Mouse (Mus musculus): ENCODE data around the gene Col17a1. TPM values are rescaled to one million over a fixed set of nuclear protein-coding genes. Genes with fewer than 3 reads are reported as not detected.

The Col17a1 gene
- polyA plus RNA-seq (2012; rRNA removed), result 1.4 and 2.6 TPM in 2 replicates

DNA sequence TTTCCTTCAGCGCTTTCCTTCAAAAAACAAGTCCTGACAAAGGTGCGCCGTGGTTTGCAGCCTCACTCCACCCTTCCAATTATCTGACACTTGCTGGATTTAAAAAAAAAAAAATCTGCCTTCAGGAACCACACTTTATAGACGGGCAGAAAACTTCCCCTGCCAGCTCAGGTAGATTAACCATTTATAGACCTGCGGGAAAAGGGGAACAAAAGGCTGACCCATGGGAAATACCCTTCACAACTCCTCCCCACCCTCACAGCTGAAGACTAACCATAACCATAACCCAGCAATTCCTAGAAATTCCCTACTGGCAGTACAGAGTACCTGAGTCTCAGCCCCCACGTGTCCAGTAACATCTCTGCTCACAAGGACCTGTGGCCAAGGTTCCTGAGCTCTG is at the start of gene Col17a1:
TSS of gene Col17a1 (minus strand) at position 101 of the 400 bp plus-strand sequence.
- TF ChIP-seq CTCF (IDR thresholded peaks at IDR 0.05; ENCODE audit: borderline replicate concordance, extremely low read depth, insufficient read depth, insufficient read length), result no peak
- no peak for TF ChIP-seq POLR2A (IDR thresholded peaks at IDR 0.05; ENCODE audit: borderline replicate concordance, extremely low read depth, insufficient read depth, insufficient read length, poor library complexity, severe bottlenecking)
- no peak for DNase-seq (ENCODE audit: low read depth)

GRCm38 (mm10) chr19:47731931-47732330 is 40.0 kb upstream of the Col17a1 start:
- TF ChIP-seq POLR2A (IDR thresholded peaks at IDR 0.05; ENCODE audit: borderline replicate concordance, extremely low read depth, insufficient read depth, insufficient read length, poor library complexity, severe bottlenecking) (no peak), CTCF (IDR thresholded peaks at IDR 0.05; ENCODE audit: borderline replicate concordance, extremely low read depth, insufficient read depth, insufficient read length) (no peak)

DNA sequence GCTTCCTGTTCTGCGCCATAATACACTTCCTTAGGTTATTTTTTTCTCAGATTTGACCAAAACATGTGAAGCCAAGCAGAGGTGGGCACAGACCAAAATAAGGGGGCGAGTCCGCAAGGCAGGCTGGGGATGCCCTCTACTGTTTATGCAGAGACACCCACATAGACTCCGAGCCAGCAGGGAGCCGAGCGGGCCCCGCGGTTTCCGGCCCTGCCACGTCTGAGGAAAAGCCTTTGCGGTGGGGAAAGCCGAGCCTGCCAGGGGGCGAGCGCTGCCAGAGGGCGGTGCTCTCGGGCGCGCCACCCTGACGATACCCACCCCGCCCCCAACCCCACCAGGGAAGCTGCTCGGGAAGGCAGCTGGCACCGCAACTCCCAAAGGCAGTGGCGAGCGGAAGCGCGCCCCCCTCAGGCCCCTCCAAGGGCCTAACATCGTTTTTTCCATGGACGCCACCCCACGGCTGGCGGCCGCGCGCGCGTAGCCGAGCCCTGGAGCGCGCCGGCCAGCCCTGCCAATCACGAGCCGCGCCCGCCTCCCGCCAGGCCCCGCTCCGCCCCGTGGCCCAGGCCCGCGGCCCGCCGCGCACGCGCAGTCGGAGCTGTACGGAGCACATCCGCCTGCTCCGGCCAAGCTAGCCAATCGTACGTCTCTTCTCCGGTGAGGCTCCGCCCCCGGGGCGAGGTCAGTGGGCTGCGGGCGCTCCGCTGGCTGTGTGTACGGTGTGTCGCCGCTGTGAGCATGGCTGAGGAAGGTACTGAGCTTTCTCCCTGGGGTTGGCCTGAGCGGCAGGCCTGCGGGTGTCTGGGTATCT is 39.4 kb upstream of the Col17a1 start, which contains the start of gene Sfr1:
TSS of gene Sfr1 (plus strand) at position 612 of the 811 bp plus-strand sequence.
- peak; percentile 60 for TF ChIP-seq CTCF (IDR thresholded peaks at IDR 0.05; ENCODE audit: borderline replicate concordance, extremely low read depth, insufficient read depth, insufficient read length)
- peak; percentile 74; the same call in 1 of the 2 replicates for TF ChIP-seq POLR2A (IDR thresholded peaks at IDR 0.05; ENCODE audit: borderline replicate concordance, extremely low read depth, insufficient read depth, insufficient read length, poor library complexity, severe bottlenecking)
- DNase-seq (ENCODE audit: low read depth), result peak; percentile 99

More at GRCm38 (mm10) chr19:47731931-47732330, 40.0 kb upstream of the Col17a1 start:
- peak; percentile 89 for DNase-seq (ENCODE audit: low read depth)

DNA sequence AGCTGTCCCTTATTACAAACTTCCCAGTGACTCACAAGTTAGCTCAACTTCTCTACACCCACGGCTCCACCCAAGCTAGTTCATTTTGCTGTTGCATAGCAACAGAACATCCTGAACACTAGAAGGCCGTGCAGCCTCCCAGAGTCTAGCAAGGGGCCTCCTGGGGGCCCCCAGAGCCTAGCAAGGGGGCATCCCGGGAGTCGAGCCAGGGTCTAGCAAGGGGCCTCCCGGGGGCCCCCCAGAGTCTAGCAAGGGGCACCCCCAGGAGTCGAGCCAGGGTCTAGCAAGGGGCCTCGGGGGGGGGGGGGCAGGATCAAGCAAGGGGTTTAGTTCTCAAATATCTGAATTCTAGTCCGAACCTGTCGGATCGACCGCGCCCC is 38.8 kb upstream of the Col17a1 start:
- no peak for TF ChIP-seq CTCF (IDR thresholded peaks at IDR 0.05; ENCODE audit: borderline replicate concordance, extremely low read depth, insufficient read depth, insufficient read length)
- no peak for TF ChIP-seq POLR2A (IDR thresholded peaks at IDR 0.05; ENCODE audit: borderline replicate concordance, extremely low read depth, insufficient read depth, insufficient read length, poor library complexity, severe bottlenecking)
- peak; percentile 91 for DNase-seq (ENCODE audit: low read depth)

GRCm38 (mm10) chr19:47725643-47726140 is 33.8 kb upstream of the Col17a1 start:
- DNase-seq (ENCODE audit: low read depth), result peak; percentile 93

DNA sequence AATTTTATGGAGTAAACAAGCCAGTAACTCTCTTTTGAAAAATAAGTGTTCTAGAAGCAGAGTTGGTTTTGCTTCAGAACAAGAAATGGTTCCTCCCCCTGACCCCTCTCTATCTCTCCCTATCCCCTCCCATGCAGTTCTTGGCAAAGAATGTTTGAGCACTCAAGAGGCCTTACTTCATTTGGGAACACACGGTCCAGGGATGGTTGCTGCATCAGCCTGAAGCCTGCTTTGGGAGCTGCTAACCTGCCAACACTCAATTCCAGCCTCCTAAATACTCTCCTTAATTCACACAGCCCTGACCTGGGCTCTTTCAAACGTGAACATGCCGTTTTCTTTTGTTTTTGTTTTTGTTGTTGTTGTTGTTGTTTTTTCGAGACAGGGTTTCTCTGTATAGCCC is 33.0 kb upstream of the Col17a1 start:
- no peak for DNase-seq (ENCODE audit: low read depth)
- no peak for TF ChIP-seq CTCF (IDR thresholded peaks at IDR 0.05; ENCODE audit: borderline replicate concordance, extremely low read depth, insufficient read depth, insufficient read length)
- TF ChIP-seq POLR2A (IDR thresholded peaks at IDR 0.05; ENCODE audit: borderline replicate concordance, extremely low read depth, insufficient read depth, insufficient read length, poor library complexity, severe bottlenecking), result no peak

More at GRCm38 (mm10) chr19:47725643-47726140, 33.8 kb upstream of the Col17a1 start:
- no peak for TF ChIP-seq CTCF (IDR thresholded peaks at IDR 0.05; ENCODE audit: borderline replicate concordance, extremely low read depth, insufficient read depth, insufficient read length)
- TF ChIP-seq POLR2A (IDR thresholded peaks at IDR 0.05; ENCODE audit: borderline replicate concordance, extremely low read depth, insufficient read depth, insufficient read length, poor library complexity, severe bottlenecking), result no peak

- DNase-seq (ENCODE audit: low read depth), result no peak
- no peak for TF ChIP-seq POLR2A (IDR thresholded peaks at IDR 0.05; ENCODE audit: borderline replicate concordance, extremely low read depth, insufficient read depth, insufficient read length, poor library complexity, severe bottlenecking)
- no peak for TF ChIP-seq CTCF (IDR thresholded peaks at IDR 0.05; ENCODE audit: borderline replicate concordance, extremely low read depth, insufficient read depth, insufficient read length)
Observed at GRCm38 (mm10) chr19:47722471-47722870, 30.6 kb upstream of the Col17a1 start.

- TF ChIP-seq CTCF (IDR thresholded peaks at IDR 0.05; ENCODE audit: borderline replicate concordance, extremely low read depth, insufficient read depth, insufficient read length) (no peak), POLR2A (IDR thresholded peaks at IDR 0.05; ENCODE audit: borderline replicate concordance, extremely low read depth, insufficient read depth, insufficient read length, poor library complexity, severe bottlenecking) (no peak)
- DNase-seq (ENCODE audit: low read depth), result no peak
Observed at GRCm38 (mm10) chr19:47719147-47719546, 27.3 kb upstream of the Col17a1 start.

DNA sequence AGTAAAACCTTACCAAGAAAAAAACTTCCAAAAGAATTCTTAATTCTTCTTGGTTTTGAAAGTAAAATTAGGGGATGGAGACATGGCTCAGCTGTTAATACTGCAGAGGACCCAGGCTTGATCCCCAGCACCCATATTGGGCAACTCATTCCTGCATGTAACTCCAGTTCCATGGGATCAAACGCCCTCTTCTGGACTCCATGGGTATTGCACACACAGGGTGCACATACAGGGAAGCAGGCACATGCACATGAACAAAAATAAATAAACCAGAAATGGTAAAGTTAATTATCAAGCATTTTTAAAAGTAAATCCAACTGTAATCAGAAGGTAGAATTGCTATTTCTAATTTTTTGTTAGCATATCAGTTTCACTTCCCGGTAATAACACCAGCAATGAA is 24.2 kb upstream of the Col17a1 start:
- DNase-seq (ENCODE audit: low read depth), result no peak
- TF ChIP-seq CTCF (IDR thresholded peaks at IDR 0.05; ENCODE audit: borderline replicate concordance, extremely low read depth, insufficient read depth, insufficient read length), result no peak
- TF ChIP-seq POLR2A (IDR thresholded peaks at IDR 0.05; ENCODE audit: borderline replicate concordance, extremely low read depth, insufficient read depth, insufficient read length, poor library complexity, severe bottlenecking), result no peak

- no peak for TF ChIP-seq CTCF (IDR thresholded peaks at IDR 0.05; ENCODE audit: borderline replicate concordance, extremely low read depth, insufficient read depth, insufficient read length)
- no peak for TF ChIP-seq POLR2A (IDR thresholded peaks at IDR 0.05; ENCODE audit: borderline replicate concordance, extremely low read depth, insufficient read depth, insufficient read length, poor library complexity, severe bottlenecking)
- no peak for DNase-seq (ENCODE audit: low read depth)
Observed at GRCm38 (mm10) chr19:47713457-47713856, 21.6 kb upstream of the Col17a1 start.

- no peak for DNase-seq (ENCODE audit: low read depth)
- TF ChIP-seq CTCF (IDR thresholded peaks at IDR 0.05; ENCODE audit: borderline replicate concordance, extremely low read depth, insufficient read depth, insufficient read length) (no peak), POLR2A (IDR thresholded peaks at IDR 0.05; ENCODE audit: borderline replicate concordance, extremely low read depth, insufficient read depth, insufficient read length, poor library complexity, severe bottlenecking) (no peak)
Observed at GRCm38 (mm10) chr19:47710376-47710775, 18.5 kb upstream of the Col17a1 start.
